Mouse (Mus musculus) layer of hippocampus, adult 11-12 months (tissue): ENCODE results near the gene Btbd35f19.
"Not testable (repeated sequence)": the region's sequence is repeated elsewhere in the genome, so short reads cannot be mapped to it uniquely, and the experiment has no call there.

ENCODE experiments used
- DNase-seq: peaks from one replicate; pipeline ENCODE4 v3.0.0; 2022; ENCODE audit warnings: low spot score

The Btbd35f19 gene

DNA sequence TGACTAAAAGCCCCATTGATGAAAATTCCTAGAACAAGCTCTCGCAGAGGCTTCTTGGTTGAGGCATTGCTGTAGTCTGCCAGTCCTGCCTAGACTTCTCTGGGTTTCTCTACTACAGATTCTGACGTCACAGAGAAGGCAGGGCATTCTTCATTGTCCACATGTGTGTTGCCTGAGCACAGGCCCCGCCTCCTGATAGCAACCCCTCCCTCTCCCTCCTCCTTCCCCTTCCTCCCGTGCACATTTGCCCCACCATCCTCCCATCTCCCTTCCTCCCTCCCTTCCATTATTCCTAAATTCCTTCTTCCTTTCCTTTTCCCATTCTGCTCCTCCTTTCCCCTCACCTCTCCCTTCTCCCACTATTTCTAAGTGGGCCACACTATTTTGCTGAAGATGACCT lies at the start of gene Btbd35f19:
TSS of gene Btbd35f19 (minus strand) at position 101 of the 400 bp plus-strand sequence.
- DNase-seq: not testable (repeated sequence)

DNA sequence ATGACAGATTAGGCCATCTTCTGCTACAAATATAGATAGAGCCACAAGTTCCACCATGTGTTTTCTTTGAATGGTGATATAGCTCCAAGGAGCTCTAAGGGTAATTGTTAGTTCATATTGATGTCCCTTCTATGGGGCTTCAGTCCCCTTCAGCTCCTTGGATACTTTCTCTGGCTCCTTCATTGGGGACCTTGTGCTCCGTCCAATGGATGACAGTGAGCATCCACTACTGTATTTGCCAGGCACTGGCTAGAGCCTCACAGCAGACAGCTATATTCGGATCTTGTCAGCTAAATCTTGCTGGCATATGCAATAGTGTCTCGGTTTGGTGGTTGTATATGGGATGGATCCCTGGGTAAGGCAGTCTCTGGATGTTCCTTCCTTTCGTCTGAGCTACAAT lies 41.8 kb downstream of the Btbd35f19 start:
- not testable (repeated sequence) for DNase-seq

DNA sequence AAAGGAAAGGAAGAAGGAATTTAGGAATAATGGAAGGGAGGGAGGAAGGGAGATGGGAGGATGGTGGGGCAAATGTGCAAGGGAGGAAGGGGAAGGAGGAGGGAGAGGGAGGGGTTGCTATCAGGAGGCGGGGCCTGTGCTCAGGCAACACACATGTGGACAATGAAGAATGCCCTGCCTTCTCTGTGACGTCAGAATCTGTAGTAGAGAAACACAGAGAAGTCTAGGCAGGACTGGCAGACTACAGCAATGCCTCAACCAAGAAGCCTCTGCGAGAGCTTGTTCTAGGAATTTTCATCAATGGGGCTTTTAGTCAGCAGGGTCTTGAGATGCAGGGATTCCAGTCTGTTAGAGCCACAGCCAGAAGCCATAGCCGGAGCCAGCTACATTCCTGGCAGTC lies 47.6 kb downstream of the Btbd35f19 start, which contains the start of gene Btbd35f26:
TSS of gene Btbd35f26 (plus strand) at position 301 of the 400 bp plus-strand sequence.
- not testable (repeated sequence) for DNase-seq
